Mouse (Mus musculus): Measurements from ENCODE around the gene Rnpepl1. TPM values are rescaled to one million over a fixed set of nuclear protein-coding genes. Genes with fewer than 3 reads are reported as not detected.

The Rnpepl1 gene
- polyA plus RNA-seq, 1 experiment from 2014 or later: 31.0 TPM

DNA sequence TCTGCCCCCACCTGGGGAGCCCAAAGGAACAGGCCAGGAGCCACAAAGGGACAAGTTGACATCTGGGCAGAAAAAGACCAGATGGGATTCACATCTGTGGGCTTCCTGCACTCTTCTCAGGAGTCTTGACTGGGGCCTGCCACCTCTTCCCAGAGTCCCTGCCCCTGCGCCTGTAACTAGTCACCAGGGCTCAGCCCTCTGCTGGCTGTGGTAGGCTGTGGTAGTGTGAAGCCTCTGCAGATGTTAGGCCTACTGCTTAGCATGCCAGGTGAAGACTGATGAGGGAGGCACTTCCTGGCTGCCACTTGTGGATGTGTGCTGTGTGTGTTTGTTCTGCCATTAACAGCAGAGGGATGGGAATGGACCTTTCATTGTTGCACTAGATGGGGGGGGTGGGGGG lies 1.7 kb downstream of the Rnpepl1 start:
- Histone ChIP-seq H3K36me3 (ENCODE audit: control insufficient read depth, insufficient read depth) (peaks cover 18% of the 10 kb centered on the region), H3K9me3 (ENCODE audit: control insufficient read depth, low read length) (no peaks in the 10 kb centered on the region), H3K4me2 (ENCODE audit: low read length) (peak overlapping the region; percentile 73), H3K4me1 (replicated peaks; ENCODE audit: control insufficient read depth, insufficient read depth, low read length) (peaks cover 30% of the 10 kb centered on the region), H3K27ac (ENCODE audit: low read length) (no peak overlapping the region), H3K4me3 (replicated peaks; ENCODE audit: low read length) (peak overlapping the region; percentile 80), H3K27me3 (replicated peaks; ENCODE audit: control insufficient read depth, insufficient read depth, low read length) (no peaks in the 10 kb centered on the region), H3K9ac (replicated peaks; ENCODE audit: low read depth, low read length) (peak overlapping the region; percentile 94)
- no peak for ATAC-seq
- 50% methylated on average over 1 of the region's 1 CpGs for WGBS

DNA sequence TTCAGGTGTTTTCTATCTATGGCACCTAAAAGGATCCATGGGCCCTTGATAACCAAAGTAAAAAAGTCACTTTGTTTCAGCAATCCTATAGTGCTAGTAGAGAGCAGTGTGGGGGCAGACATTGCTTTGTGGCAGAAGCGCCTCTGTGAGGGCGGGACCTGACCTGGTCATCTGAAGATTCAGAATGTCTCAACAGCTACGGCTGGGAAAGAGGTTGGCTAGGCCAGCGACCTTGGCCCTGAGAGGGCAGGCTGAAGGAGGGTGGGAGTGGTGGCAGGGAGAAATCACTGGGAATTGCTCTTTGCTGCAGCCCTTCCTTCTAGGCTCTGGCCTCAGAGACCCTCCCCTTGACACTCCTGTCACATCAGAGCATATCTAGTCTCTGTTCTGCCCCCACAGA lies 3.7 kb downstream of the Rnpepl1 start:
- ATAC-seq: no peak
- peaks cover 25% of the 10 kb centered on the region for H3K4me1 ChIP-seq (replicated peaks; ENCODE audit: control insufficient read depth, insufficient read depth, low read length)
- H3K4me2 ChIP-seq (ENCODE audit: low read length): no peak overlapping the region
- peaks cover 35% of the 10 kb centered on the region for H3K36me3 ChIP-seq (ENCODE audit: control insufficient read depth, insufficient read depth)
- 80% methylated on average over 4 of the region's 4 CpGs for WGBS
- H3K9me3 ChIP-seq (ENCODE audit: control insufficient read depth, low read length): no peaks in the 10 kb centered on the region
- no peak overlapping the region for H3K9ac ChIP-seq (replicated peaks; ENCODE audit: low read depth, low read length)
- H3K27ac ChIP-seq (ENCODE audit: low read length): no peak overlapping the region
- no peak overlapping the region for H3K4me3 ChIP-seq (replicated peaks; ENCODE audit: low read length)
- H3K27me3 ChIP-seq (replicated peaks; ENCODE audit: control insufficient read depth, insufficient read depth, low read length): no peaks in the 10 kb centered on the region

DNA sequence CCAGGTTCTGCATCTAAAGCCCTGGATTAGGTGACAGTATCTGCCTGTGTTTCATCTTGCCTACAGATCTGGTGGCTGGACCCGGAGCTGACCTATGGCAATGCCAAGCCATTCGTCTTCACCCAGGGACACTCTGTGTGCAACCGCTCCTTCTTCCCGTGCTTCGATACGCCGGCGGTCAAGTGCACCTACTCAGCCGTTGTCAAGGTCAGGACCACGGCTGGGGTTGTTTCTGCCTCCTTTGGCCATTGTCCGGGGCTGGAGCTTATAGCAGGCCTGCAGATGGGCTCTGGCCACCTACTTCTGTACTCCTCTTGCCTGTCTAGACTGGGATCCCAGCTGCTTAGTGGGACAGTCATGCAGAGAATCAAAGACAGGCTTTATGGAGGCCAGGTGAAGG lies 4.4 kb downstream of the Rnpepl1 start:
- H3K36me3 ChIP-seq (ENCODE audit: control insufficient read depth, insufficient read depth): peaks cover 42% of the 10 kb centered on the region

DNA sequence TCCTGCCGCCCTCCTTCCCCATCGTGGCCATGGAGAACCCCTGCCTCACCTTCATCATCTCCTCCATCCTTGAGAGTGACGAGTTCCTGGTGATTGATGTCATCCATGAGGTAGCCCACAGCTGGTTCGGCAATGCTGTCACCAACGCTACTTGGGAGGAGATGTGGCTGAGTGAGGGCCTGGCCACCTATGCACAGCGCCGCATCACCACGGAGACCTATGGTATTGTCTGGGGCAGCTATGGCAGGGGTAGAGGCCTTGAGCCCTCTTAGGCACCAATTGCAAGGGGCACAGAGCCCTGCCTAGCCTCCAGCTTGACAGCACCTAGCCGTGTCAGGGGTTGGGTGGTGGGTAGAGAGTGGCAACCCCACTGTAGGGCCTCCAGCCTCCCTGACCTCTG lies 6.1 kb downstream of the Rnpepl1 start:
- no peak overlapping the region for H3K27ac ChIP-seq (ENCODE audit: low read length)
- peaks cover 51% of the 10 kb centered on the region for H3K36me3 ChIP-seq (ENCODE audit: control insufficient read depth, insufficient read depth)
- WGBS: 96% methylated on average over 9 of the region's 9 CpGs
- H3K4me2 ChIP-seq (ENCODE audit: low read length): no peak overlapping the region
- no peak for ATAC-seq
- H3K4me1 ChIP-seq (replicated peaks; ENCODE audit: control insufficient read depth, insufficient read depth, low read length): peaks cover 15% of the 10 kb centered on the region
- no peaks in the 10 kb centered on the region for H3K9me3 ChIP-seq (ENCODE audit: control insufficient read depth, low read length)
- no peaks in the 10 kb centered on the region for H3K27me3 ChIP-seq (replicated peaks; ENCODE audit: control insufficient read depth, insufficient read depth, low read length)
- no peak overlapping the region for H3K9ac ChIP-seq (replicated peaks; ENCODE audit: low read depth, low read length)
- no peak overlapping the region for H3K4me3 ChIP-seq (replicated peaks; ENCODE audit: low read length)

More for the DNA sequence above, 4.4 kb downstream of the Rnpepl1 start:
- Histone ChIP-seq H3K4me2 (ENCODE audit: low read length) (no peak overlapping the region), H3K4me1 (replicated peaks; ENCODE audit: control insufficient read depth, insufficient read depth, low read length) (peaks cover 20% of the 10 kb centered on the region), H3K9me3 (ENCODE audit: control insufficient read depth, low read length) (no peaks in the 10 kb centered on the region), H3K4me3 (replicated peaks; ENCODE audit: low read length) (no peak overlapping the region), H3K27me3 (replicated peaks; ENCODE audit: control insufficient read depth, insufficient read depth, low read length) (no peaks in the 10 kb centered on the region), H3K9ac (replicated peaks; ENCODE audit: low read depth, low read length) (no peak overlapping the region), H3K27ac (ENCODE audit: low read length) (no peak overlapping the region)
- WGBS: 92% methylated on average over 11 of the region's 11 CpGs
- no peak for ATAC-seq

DNA sequence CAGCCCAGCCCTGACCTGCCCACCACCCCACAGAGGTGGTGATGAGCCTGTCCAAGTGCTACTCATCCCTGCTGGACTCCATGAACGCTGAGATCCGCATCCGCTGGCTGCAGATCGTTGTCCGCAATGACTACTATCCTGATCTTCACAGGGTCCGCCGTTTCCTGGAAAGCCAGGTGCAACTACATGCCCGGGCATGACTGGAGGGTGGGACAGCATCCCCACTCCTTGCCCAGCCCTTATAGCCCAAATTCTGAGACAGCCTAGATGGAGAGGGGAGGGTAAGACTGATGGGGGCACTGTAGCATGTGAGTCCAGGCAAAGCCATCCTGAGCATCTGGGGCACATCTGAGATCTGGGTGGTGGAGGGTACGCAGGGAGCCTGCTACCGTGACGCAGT lies 8.6 kb downstream of the Rnpepl1 start:
- no peak overlapping the region for H3K4me3 ChIP-seq (replicated peaks; ENCODE audit: low read length)
- H3K36me3 ChIP-seq (ENCODE audit: control insufficient read depth, insufficient read depth): peaks cover 51% of the 10 kb centered on the region
- no peaks in the 10 kb centered on the region for H3K4me1 ChIP-seq (replicated peaks; ENCODE audit: control insufficient read depth, insufficient read depth, low read length)
- no peak overlapping the region for H3K27ac ChIP-seq (ENCODE audit: low read length)
- 97% methylated on average over 11 of the region's 11 CpGs for WGBS
- H3K27me3 ChIP-seq (replicated peaks; ENCODE audit: control insufficient read depth, insufficient read depth, low read length): no peaks in the 10 kb centered on the region
- H3K4me2 ChIP-seq (ENCODE audit: low read length): no peak overlapping the region
- H3K9me3 ChIP-seq (ENCODE audit: control insufficient read depth, low read length): no peaks in the 10 kb centered on the region
- no peak for ATAC-seq
- no peak overlapping the region for H3K9ac ChIP-seq (replicated peaks; ENCODE audit: low read depth, low read length)

DNA sequence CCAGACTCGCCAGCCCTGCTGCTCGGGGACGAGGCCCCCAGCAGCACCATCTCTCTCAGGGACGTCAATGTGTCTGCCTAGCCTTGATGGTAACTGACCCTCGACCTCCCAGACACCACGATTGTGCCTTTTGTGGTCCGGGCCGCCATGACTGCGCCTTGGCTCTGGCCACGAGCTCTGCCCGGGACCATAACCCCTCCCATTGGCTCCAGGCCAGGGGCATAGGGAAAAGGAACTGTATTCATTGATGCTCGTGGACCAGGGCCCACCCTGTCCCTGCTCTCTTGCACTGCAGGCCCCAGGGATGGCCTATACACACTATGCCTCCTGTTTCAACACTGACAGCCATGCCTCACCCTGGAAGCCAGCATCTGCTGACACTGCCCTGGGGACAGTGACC lies 9.2 kb downstream of the Rnpepl1 start:
- 65% methylated on average over 12 of the region's 12 CpGs for WGBS
- no peak for ATAC-seq
- Histone ChIP-seq H3K4me1 (replicated peaks; ENCODE audit: control insufficient read depth, insufficient read depth, low read length) (no peaks in the 10 kb centered on the region), H3K27ac (ENCODE audit: low read length) (no peak overlapping the region), H3K9me3 (ENCODE audit: control insufficient read depth, low read length) (no peaks in the 10 kb centered on the region), H3K27me3 (replicated peaks; ENCODE audit: control insufficient read depth, insufficient read depth, low read length) (no peaks in the 10 kb centered on the region), H3K4me2 (ENCODE audit: low read length) (no peak overlapping the region), H3K9ac (replicated peaks; ENCODE audit: low read depth, low read length) (no peak overlapping the region), H3K4me3 (replicated peaks; ENCODE audit: low read length) (no peak overlapping the region), H3K36me3 (ENCODE audit: control insufficient read depth, insufficient read depth) (peaks cover 51% of the 10 kb centered on the region)

DNA sequence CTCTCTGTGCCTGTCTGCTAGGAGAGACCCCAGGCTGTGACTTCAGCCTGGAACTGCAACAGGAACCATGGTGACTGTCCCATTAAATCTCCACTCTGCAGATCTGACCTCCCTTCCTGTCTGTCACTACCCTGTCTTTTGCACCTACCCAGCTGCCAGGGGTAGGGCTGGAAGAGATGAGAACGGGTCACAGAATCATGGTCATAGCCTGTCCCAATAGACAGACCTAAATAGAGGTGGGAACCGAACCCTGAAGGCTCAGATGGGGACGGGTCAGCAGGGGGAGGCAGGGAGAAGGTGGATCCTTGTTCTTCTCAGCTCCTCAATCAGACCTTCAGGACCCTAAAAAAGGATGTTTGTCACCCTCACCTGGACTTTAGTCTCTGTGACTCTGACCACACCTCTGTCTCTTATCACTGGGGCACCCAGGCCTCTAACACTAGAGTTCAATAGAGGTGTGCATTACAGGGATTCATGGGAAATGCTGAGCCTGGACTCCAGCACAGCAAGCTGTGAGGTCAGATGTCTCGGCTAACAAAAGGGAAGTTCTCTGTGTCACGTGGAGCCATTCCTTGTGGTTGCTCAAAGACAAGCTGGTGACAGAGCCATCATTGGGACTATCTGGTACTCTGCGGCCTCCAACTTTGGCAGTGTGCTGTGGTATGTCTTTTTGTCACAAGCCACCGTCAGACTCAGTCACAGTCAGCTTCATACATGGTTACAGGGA lies 10.1 kb downstream of the Rnpepl1 start:
- Histone ChIP-seq H3K27me3 (replicated peaks; ENCODE audit: control insufficient read depth, insufficient read depth, low read length) (no peaks in the 10 kb centered on the region), H3K4me1 (replicated peaks; ENCODE audit: control insufficient read depth, insufficient read depth, low read length) (no peaks in the 10 kb centered on the region), H3K9me3 (ENCODE audit: control insufficient read depth, low read length) (no peaks in the 10 kb centered on the region), H3K4me3 (replicated peaks; ENCODE audit: low read length) (no peak overlapping the region), H3K36me3 (ENCODE audit: control insufficient read depth, insufficient read depth) (peaks cover 46% of the 10 kb centered on the region), H3K9ac (replicated peaks; ENCODE audit: low read depth, low read length) (no peak overlapping the region), H3K4me2 (ENCODE audit: low read length) (no peak overlapping the region), H3K27ac (ENCODE audit: low read length) (no peak overlapping the region)
- no peak for ATAC-seq
- 90% methylated on average over 7 of the region's 7 CpGs for WGBS

DNA sequence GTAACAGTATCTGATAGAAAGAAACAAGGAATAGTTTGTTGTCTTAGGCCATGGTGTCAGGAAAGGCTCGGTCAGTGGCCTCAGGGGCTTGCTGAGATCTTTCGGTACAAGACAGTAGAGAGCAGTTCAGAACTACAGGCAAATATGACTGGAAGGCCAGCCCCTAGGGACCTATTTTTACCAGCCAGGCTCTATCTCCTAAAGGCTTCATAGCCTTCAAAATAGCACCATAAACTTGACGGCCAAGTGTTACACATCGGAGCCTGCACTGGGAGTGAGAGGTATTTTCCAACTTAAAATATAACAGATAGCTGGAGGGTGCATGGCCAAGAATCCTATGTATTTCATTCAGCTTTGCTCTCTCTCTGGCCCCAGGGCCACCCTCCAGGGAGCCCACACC lies 10.9 kb downstream of the Rnpepl1 start:
- H3K27ac ChIP-seq (ENCODE audit: low read length): no peak overlapping the region
- H3K27me3 ChIP-seq (replicated peaks; ENCODE audit: control insufficient read depth, insufficient read depth, low read length): no peaks in the 10 kb centered on the region
- H3K4me1 ChIP-seq (replicated peaks; ENCODE audit: control insufficient read depth, insufficient read depth, low read length): no peaks in the 10 kb centered on the region
- H3K4me2 ChIP-seq (ENCODE audit: low read length): no peak overlapping the region
- H3K36me3 ChIP-seq (ENCODE audit: control insufficient read depth, insufficient read depth): peaks cover 40% of the 10 kb centered on the region
- H3K9ac ChIP-seq (replicated peaks; ENCODE audit: low read depth, low read length): no peak overlapping the region
- no peak for ATAC-seq
- no peak overlapping the region for H3K4me3 ChIP-seq (replicated peaks; ENCODE audit: low read length)
- no peaks in the 10 kb centered on the region for H3K9me3 ChIP-seq (ENCODE audit: control insufficient read depth, low read length)
- 95% methylated on average over 4 of the region's 4 CpGs for WGBS

DNA sequence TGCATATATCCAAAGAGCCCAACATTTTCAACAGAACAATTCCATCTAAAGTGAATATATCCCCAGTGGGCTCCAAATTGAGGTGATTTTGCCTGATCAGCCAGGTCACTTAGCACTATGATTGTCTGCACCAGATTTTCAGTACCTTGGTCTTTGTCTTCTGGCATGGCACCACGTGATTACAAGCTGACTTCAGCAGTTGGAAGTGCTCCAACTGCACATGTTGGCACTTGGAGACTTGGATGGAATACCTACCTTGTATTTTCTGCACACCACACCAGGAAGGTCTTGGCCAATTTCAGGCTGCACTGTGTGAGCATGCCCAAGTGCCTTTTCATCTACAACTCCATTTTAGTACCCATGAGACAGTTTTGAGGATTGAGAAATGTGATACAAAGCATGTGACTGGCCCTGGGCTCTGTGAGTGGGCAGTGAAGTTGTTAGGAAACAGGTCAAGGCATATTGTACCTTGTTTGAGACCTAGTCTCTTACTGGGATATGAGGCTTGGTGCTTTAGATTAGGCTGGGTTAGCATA lies 19.7 kb downstream of the Rnpepl1 start:
- ATAC-seq: no peak
- Histone ChIP-seq H3K4me1 (replicated peaks; ENCODE audit: control insufficient read depth, insufficient read depth, low read length) (peaks cover 7% of the 10 kb centered on the region), H3K4me2 (ENCODE audit: low read length) (no peak overlapping the region), H3K9ac (replicated peaks; ENCODE audit: low read depth, low read length) (no peak overlapping the region), H3K9me3 (ENCODE audit: control insufficient read depth, low read length) (no peaks in the 10 kb centered on the region), H3K27ac (ENCODE audit: low read length) (no peak overlapping the region), H3K27me3 (replicated peaks; ENCODE audit: control insufficient read depth, insufficient read depth, low read length) (0 out of 2 replicates have a peak, but pooled peaks cover 3% of the 10 kb centered on the region), H3K36me3 (ENCODE audit: control insufficient read depth, insufficient read depth) (no peaks in the 10 kb centered on the region), H3K4me3 (replicated peaks; ENCODE audit: low read length) (no peak overlapping the region)
- WGBS: 18% methylated on average over 1 of the region's 1 CpGs

Measured in forebrain, embryonic 16.5 days (tissue).